Mouse (Mus musculus) thymus, adult 2 months (tissue): ENCODE results near the gene A930033H14Rik.

Source experiments
- CTCF ChIP-seq: fragments of 200-500 bp; IDR thresholded peaks from 2 replicates; pipeline ENCODE4 v1.5.1; 2012; ENCODE audit warnings: mild to moderate bottlenecking, control low read depth, low read length, moderate library complexity, borderline replicate concordance; ENCODE audit not compliant: control insufficient read depth, poor library complexity, insufficient read depth; ENCODE audit errors: extremely low read depth
- POLR2A ChIP-seq: fragments of 200-500 bp; IDR thresholded peaks from 2 replicates; pipeline ENCODE4 v1.6.1; 2012; ENCODE audit warnings: mild to moderate bottlenecking, low read length, control low read depth, moderate library complexity; ENCODE audit not compliant: control insufficient read depth, poor library complexity, insufficient read depth; ENCODE audit errors: extremely low read depth

DNA sequence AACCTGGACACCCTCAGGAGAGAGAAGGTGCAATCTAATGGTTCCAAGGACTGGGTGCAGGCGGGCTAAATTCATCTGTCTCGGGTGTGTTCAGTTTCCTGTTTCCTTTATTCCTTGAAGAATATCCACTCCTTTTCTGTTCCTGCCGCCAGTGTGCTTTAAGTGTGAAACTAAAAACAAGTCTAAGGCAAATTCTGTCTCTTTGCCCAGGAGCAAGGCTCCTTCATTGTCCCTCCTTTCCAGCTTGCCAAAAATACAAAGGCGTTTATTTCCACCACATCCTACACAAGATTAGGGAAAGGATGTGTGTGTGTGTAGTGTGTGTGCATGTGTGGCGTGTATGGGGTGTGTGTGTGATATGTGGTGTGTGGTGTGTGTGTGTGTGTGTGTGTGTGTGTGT lies 50.3 kb downstream of the A930033H14Rik start:
- TF ChIP-seq CTCF: no peak
- no peak for TF ChIP-seq POLR2A
